Mouse (Mus musculus) large intestine, adult 2 months (tissue): ENCODE measurements around the gene Serac1. TPM values are rescaled to one million over a fixed set of nuclear protein-coding genes. Genes with fewer than 3 reads are reported as not detected.

Experiments
- DNase-seq: peaks from one replicate; pipeline ENCODE4 v3.0.0-alpha.2; 2012; ENCODE audit warnings: low read depth, low spot score
- WGBS: fragments of 180-500 bp; shearing (Covaris S2); methylation state at CpG from one replicate; pipeline ENCODE4 v1.1.7; 2018; 5-methylcytosine and 5-hydroxymethylcytosine counted together
- polyA plus RNA-seq: library from polyadenylated mRNA; depleted of rRNA; stranded (reverse); fragments of >200 nt; gene quantifications from 2 replicates; pipeline ENCODE4 v1.2.3, GENCODE M21; 2012

The Serac1 gene
- polyA plus RNA-seq, 1 experiment: 1.3 TPM

DNA sequence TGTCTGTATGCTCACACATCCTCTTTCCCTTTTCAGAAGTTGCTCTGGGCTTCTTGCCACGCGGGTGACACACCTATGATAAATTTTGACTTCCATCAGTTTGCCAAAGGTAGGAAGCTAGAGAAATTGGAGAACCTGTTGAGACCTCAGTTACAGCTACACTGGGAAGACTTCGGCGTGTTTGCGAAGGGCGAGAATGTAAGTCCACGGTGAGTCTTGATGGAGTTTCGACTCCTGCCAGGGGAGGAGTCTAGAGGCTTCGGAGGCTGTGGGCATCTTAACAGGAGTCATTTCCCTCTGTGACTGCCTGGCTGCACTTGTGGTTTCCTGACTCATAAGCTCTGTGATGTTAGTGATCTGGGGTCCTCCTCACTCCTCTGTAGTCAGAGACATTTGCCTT lies 71.6 kb downstream of the Serac1 start:
- 50% methylated on average over 9 of the region's 9 CpGs for WGBS
- DNase-seq: no peak

GRCm38 (mm10) chr17:6007101-6007780 lies 72.3 kb downstream of the Serac1 start:
- 85% methylated on average over 5 of the region's 5 CpGs for WGBS
- no peak for DNase-seq

DNA sequence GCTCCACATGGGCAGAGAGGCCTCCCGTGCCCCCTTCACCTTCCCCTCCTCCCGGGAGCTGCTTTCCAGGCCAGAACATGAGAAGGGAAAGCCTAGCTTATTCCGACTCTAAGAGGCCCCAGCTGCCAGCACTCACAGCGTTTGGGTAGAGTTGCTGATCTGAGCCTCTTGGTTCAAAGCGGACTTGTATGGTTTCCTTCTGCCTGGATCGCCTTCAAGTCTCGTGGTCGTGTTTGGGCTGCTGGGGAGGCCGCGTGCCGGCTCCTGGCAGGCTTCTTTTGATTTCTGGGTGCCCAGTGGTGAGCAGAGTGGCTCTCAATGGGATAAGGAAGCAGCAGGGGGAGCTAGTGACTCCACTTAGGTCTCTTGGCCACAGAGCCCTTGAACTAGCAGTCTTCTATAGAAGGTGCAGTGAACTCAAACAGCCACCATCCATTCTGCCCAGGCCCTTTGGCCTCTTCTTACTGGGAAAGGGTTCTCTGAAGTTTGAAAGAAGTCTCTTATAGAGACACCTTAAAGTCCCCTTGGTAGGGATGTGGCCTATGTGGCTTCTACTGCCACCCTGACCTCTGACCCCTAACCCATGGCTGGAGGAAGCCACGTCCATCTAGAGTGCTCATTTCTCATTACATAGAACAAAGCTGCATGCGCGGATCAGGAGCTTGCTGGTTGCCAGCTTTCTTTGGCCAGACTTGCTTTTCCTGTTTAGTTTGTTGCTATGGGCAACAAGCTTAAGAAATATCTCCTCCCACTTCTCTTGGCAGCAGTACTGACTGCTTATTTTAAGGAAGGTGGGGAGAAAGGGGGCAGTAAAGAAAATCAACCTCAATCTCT lies 73.7 kb downstream of the Serac1 start:
- WGBS: 29% methylated on average over 14 of the region's 14 CpGs
- peak; percentile 48 for DNase-seq

- DNase-seq: no peak
- 9% methylated on average over 13 of the region's 14 CpGs for WGBS
Measured at GRCm38 (mm10) chr17:6005246-6005637, 74.3 kb downstream of the Serac1 start.

DNA sequence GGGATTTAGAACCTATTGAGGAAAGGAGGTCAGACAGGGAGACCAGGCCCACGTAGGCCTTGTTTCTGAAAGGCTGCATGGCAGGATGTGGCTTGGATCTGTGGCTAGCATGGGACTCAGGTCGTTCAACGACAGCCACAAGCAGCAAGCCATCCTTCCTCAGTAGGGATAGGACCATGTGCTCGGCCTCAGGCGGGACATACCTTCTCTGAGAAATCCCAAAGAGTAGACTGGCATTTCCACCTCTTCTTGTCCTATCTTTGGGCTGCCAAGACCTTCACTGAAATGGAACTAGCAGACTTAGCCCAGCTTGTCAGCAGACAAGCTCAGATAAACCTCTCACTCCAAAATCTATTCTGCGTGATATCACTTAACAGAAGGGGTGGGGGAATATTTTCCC lies 75.9 kb downstream of the Serac1 start:
- no peak for DNase-seq
- 93% methylated on average over 6 of the region's 6 CpGs for WGBS

DNA sequence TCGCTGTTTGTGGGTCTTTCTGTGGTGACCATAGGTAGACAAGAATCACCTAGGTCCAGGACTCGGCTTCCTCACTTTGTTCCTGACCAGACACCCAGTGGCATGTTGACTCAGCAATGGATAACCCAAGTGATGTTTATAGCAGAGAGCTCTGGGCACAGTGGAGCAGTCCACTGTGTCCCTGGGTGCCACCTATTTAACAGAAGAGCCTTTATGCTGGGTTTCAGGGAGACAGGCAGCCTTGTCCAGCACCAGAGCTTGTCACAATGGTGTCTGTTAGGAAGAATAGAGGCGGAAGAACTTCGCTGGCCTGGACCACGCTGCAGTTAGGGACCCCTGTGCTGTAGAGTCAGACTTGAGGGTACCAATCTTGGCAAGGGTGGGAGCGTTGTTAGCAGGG lies 77.0 kb downstream of the Serac1 start:
- DNase-seq: no peak
- 95% methylated on average over 6 of the region's 6 CpGs for WGBS

- no peak for DNase-seq
- 64% methylated on average over 7 of the region's 7 CpGs for WGBS
Measured at GRCm38 (mm10) chr17:6001836-6002235, 77.7 kb downstream of the Serac1 start.

- no peak for DNase-seq
- 83% methylated on average over 6 of the region's 6 CpGs for WGBS
Measured at GRCm38 (mm10) chr17:6001389-6001788, 78.2 kb downstream of the Serac1 start.

DNA sequence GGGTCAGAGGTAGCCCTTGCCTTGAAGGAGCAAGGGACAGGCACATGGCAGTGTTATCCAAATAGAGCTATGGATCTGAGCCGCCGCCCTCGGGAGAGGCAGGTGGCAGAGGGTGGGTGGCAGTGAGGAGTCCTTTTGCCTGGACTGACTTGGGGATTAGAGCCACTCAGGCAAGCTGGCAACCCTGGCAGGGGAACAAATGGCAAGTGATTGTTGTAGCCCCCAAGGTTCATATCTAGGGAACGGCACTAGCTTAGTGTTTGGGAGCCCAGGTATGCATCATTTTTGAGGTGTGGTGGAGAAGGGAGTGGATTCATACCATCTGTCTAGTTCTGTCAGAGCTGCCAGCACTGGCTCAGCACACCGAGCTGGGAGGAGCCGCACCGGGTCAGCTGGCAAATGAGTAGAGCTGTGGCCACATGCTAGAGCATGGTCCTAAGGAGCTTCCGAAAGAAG lies 78.6 kb downstream of the Serac1 start:
- WGBS: 50% methylated on average over 8 of the region's 8 CpGs
- no peak for DNase-seq

DNA sequence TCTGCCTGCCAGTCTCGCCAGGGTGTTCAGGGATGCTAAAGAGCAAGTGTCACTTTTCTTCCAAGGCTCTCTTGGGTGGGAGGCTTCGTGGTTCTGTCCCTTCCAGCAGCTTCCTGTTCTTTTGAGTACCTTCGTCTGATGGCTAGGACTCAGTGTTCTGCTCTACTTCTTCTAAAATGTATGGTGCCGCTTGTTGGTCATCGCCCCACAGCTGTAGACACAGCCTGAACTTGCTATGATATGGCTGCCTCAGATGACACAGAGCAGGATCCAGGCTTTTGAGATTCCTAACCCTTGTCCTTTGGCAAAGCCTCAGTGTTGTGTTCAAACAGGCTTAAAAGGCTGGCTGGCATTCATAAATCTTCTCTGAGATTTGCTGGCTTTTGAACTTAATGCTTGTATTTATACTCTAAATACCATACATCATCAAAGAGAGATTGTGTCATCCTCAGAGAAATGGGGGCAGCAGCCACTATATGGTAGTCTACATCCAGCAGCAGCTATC lies 80.5 kb downstream of the Serac1 start:
- DNase-seq: no peak
- WGBS: 72% methylated on average over 5 of the region's 5 CpGs

- no peak for DNase-seq
Measured at GRCm38 (mm10) chr17:5998235-5998500, 81.4 kb downstream of the Serac1 start.

DNA sequence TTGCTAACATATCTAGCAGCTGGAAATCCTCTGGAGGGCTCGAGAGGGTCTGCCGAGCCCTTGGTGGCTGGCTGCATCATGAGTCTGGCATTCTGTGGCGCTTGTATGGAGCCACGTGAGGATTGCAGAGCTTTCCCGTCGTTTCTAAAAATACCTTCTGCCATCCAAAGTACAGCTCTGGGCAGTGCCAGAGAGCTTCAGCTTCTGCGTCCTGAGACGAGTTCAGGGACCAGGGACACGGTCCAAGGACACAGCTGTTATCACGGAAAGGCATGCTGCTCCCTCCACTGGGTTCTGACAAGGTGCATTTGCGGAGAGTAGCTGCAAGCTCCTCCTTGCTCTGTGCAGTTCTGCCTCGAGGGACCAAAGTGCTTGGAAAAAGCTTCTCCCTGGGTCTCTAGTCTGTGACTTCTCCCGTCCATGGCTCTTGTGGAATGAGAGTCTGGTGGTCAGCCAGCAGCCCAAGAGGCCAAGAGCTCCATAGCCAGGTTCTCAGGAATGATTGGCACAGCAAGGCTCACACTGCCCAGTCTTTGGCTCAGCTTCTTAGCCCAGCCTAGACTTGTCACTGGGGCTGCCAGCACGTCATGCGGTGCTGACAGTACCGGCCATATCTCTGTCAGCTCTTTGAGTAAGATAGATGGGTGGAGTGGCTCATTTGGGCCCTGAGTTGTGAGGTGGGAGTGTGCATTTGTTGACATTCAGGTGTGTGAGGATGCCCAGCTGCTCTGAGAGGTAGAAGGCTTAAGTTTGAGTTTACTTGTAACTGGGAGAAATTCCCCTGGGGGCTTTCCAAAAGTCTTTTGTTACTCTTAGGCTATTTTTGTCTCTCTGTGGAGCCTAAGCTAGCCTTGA lies 81.9 kb downstream of the Serac1 start:
- DNase-seq: no peak

DNA sequence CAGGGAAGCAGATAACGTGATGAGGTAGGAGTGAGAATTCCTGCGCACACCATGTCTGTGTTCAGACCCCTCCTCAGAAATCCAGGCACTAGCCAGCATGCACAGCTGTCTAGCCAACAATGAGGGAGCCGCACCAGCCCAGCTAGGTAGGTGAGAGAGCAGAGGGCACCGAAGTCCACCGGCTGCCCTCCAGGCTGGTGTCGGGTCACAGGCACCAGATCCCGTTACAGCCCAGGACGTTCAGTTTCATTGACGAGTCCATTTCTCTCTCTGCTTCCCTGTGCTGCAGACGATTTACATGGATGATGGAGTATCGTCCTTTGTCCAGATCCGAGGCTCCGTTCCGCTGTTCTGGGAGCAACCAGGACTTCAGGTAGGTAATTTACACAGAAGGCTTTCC lies 83.0 kb downstream of the Serac1 start:
- no peak for DNase-seq
- 93% methylated on average over 14 of the region's 14 CpGs for WGBS

More for the DNA sequence above, 81.9 kb downstream of the Serac1 start:
- 64% methylated on average over 16 of the region's 16 CpGs for WGBS

GRCm38 (mm10) chr17:5994606-5995005 lies 84.9 kb downstream of the Serac1 start:
- no peak for DNase-seq
- WGBS: 60% methylated on average over 6 of the region's 6 CpGs

- 78% methylated on average over 3 of the region's 3 CpGs for WGBS
- DNase-seq: no peak
Measured at GRCm38 (mm10) chr17:5993581-5994260, 85.8 kb downstream of the Serac1 start.

- WGBS: 74% methylated on average over 5 of the region's 5 CpGs
- no peak for DNase-seq
Measured at GRCm38 (mm10) chr17:5992866-5993580, 86.5 kb downstream of the Serac1 start.
